Mouse (Mus musculus) embryonic facial prominence, embryonic 14.5 days (tissue): ENCODE results near the gene Nab2. TPM values are rescaled to one million over a fixed set of nuclear protein-coding genes. Genes with fewer than 3 reads are reported as not detected.

Experiments used
- ATAC-seq: fragments of 200-750 bp; cut with Nextera tagmentation; 2 replicates; pipeline ENCODE4 v1.8.0; 2017; ENCODE audit warnings: low read depth, moderate number of reproducible peaks, moderate TSS enrichment
- DNase-seq: peaks from one replicate; pipeline ENCODE4 v3.0.0-alpha.2; 2015; ENCODE audit warnings: low spot score
- H3K27ac ChIP-seq: fragments of 300-500 bp; sonication (generic); replicated peaks from 2 replicates; pipeline ENCODE4 v1.5.1; 2014; ENCODE audit warnings: low read depth, mild to moderate bottlenecking, low read length, moderate library complexity
- H3K27me3 ChIP-seq: fragments of 300-500 bp; sonication (generic); replicated peaks from 2 replicates; pipeline ENCODE4 v1.6.1; 2014; ENCODE audit warnings: low read length; ENCODE audit not compliant: control insufficient read depth, insufficient read depth
- H3K36me3 ChIP-seq: fragments of 300-500 bp; sonication (generic); 2 replicates; pipeline ENCODE4 v1.6.1; 2014; ENCODE audit warnings: low read length, mixed read lengths; ENCODE audit not compliant: control insufficient read depth, insufficient read depth
- H3K4me1 ChIP-seq: fragments of 300-500 bp; sonication (generic); 2 replicates; pipeline ENCODE4 v1.6.1; 2014; ENCODE audit warnings: antibody characterized with exemption, low read length; ENCODE audit not compliant: control insufficient read depth, insufficient read depth
- H3K4me2 ChIP-seq: fragments of 300-500 bp; sonication (generic); 2 replicates; pipeline ENCODE4 v1.6.1; 2014; ENCODE audit warnings: low read depth, mild to moderate bottlenecking, low read length, moderate library complexity, mixed read lengths
- H3K4me3 ChIP-seq: fragments of 300-500 bp; sonication (generic); 2 replicates; pipeline ENCODE4 v1.5.1; 2014; ENCODE audit warnings: low read depth, mild to moderate bottlenecking, low read length
- H3K9ac ChIP-seq: fragments of 300-500 bp; sonication (generic); 2 replicates; pipeline ENCODE4 v1.6.1; 2014; ENCODE audit warnings: low read depth, mild to moderate bottlenecking, low read length, moderate library complexity, mixed read lengths
- H3K9me3 ChIP-seq: fragments of 300-500 bp; sonication (generic); 2 replicates; pipeline ENCODE4 v1.6.1; 2016; ENCODE audit warnings: low read length; ENCODE audit not compliant: control insufficient read depth
- WGBS: fragments of 180-500 bp; shearing (Covaris S2); extraction: QIAGEN DNeasy Blood & Tissue Kit; methylation state at CpG from one replicate; pipeline ENCODE4 v1.1.7; 2014; 5-methylcytosine and 5-hydroxymethylcytosine counted together
- polyA plus RNA-seq: library from polyadenylated mRNA; unstranded; fragments of >200 nt; fragmentation: Nextera tagmentation; extraction: Ambion mirVana; gene quantifications from 2 replicates; pipeline ENCODE4 v1.2.1, GENCODE M21; 2014

The Nab2 gene
- polyA plus RNA-seq, 1 experiment from 2014 or later: 16.1 TPM

DNA sequence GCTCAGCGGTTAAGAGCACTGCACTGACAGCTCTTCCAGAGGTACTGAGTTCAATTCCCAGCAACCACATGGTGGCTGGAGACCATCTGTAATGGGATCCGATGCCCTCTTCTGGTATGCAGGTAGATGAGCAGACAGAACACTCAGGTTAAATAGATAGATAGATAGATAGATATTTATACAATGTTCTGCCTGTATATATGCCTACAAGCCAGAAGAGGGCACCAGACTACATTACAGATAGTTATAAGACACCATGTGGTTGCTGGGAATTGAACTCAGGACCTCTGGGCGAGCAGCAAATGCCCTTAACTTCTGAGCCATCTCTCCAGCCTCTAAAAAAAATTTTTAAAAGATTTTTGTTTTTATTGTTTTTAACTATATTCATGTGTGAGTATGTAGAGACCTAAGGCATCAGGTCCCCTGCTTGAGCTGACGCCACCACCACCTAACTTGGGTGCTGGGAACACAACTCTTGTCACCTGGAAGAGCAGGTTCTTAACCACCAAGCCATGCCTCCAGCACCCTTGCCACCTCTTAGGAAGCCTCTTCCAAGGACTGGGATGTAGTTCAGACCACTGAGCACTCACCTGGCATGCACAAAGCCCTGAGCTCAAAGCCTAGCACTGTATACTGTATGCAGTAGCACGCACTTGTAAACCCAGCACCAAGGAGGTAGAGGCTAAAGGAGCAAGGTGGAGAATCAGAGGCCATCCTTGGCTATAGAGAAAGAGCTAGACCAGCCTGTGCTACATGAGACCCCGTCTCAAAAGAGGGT is 44.7 kb downstream of the Nab2 start:
- WGBS: 96% methylated on average over 6 of the region's 6 CpGs
- no peak overlapping the region for H3K9ac ChIP-seq
- H3K4me3 ChIP-seq: no peak overlapping the region
- no peak overlapping the region for H3K4me2 ChIP-seq
- H3K36me3 ChIP-seq: no peaks in the 10 kb centered on the region
- ATAC-seq (no peak), DNase-seq (no peak)
- H3K4me1 ChIP-seq: peaks cover 8% of the 10 kb centered on the region
- H3K27ac ChIP-seq: no peak overlapping the region
- peaks cover 10% of the 10 kb centered on the region for H3K9me3 ChIP-seq
- H3K27me3 ChIP-seq: no peaks in the 10 kb centered on the region

DNA sequence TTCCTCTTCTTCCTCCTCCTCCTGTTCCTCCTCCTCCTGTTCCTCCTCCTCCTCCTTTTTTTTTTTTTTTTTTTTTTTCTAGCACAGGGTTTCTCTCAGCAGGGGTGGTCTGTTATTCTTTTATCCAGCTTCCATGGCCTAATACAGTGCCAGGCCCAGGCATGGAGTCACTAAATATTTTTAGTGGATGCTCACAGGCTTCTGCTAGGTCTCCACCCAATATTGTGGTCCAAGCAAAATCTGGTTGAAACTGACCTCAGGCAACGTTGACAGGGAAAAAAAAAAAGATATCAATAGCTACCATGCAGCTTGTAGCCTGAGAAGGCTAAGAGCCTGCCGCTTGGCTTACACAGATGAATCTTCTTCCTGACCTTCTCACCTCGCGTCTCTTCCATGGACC is 45.7 kb downstream of the Nab2 start:
- Histone ChIP-seq H3K9ac (no peak overlapping the region), H3K4me3 (0 out of 2 replicates have a peak overlapping the region, but pooled peaks have one; percentile 71), H3K27me3 (no peaks in the 10 kb centered on the region), H3K4me2 (peak overlapping the region; percentile 85; the same call in 1 of the 2 replicates), H3K27ac (no peak overlapping the region), H3K36me3 (no peaks in the 10 kb centered on the region), H3K4me1 (peaks cover 18% of the 10 kb centered on the region), H3K9me3 (peaks cover 10% of the 10 kb centered on the region)
- WGBS: 62% methylated on average over 4 of the region's 4 CpGs
- ATAC-seq (no peak), DNase-seq (no peak)

GRCm38 (mm10) chr10:127622057-127622392 is 46.3 kb downstream of the Nab2 start:
- H3K27ac ChIP-seq: peak overlapping the region; percentile 96
- H3K4me1 ChIP-seq: peaks cover 24% of the 10 kb centered on the region
- no peaks in the 10 kb centered on the region for H3K27me3 ChIP-seq
- peak overlapping the region; percentile 71 for H3K4me3 ChIP-seq
- peak; percentile 10; the same call in 1 of the 2 replicates for ATAC-seq
- WGBS: 0% methylated on average over 13 of the region's 13 CpGs
- H3K36me3 ChIP-seq: no peaks in the 10 kb centered on the region
- DNase-seq: peak; percentile 47
- peak overlapping the region; percentile 83 for H3K9ac ChIP-seq
- H3K9me3 ChIP-seq: peaks cover 10% of the 10 kb centered on the region
- peak overlapping the region; percentile 85 for H3K4me2 ChIP-seq

- peak overlapping the region; percentile 85 for H3K4me2 ChIP-seq
- H3K36me3 ChIP-seq: no peaks in the 10 kb centered on the region
- H3K4me1 ChIP-seq: peaks cover 29% of the 10 kb centered on the region
- peak overlapping the region; percentile 96 for H3K27ac ChIP-seq
- H3K4me3 ChIP-seq: peak overlapping the region; percentile 71
- DNase-seq (peak; percentile 96), ATAC-seq (peak; percentile 92)
- H3K9me3 ChIP-seq: peaks cover 5% of the 10 kb centered on the region
- 0% methylated on average over 21 of the region's 39 CpGs for WGBS
- peak overlapping the region; percentile 83 for H3K9ac ChIP-seq
- no peaks in the 10 kb centered on the region for H3K27me3 ChIP-seq
These were observed 46.9 kb downstream of the Nab2 start for GRCm38 (mm10) chr10:127621191-127622056.

DNA sequence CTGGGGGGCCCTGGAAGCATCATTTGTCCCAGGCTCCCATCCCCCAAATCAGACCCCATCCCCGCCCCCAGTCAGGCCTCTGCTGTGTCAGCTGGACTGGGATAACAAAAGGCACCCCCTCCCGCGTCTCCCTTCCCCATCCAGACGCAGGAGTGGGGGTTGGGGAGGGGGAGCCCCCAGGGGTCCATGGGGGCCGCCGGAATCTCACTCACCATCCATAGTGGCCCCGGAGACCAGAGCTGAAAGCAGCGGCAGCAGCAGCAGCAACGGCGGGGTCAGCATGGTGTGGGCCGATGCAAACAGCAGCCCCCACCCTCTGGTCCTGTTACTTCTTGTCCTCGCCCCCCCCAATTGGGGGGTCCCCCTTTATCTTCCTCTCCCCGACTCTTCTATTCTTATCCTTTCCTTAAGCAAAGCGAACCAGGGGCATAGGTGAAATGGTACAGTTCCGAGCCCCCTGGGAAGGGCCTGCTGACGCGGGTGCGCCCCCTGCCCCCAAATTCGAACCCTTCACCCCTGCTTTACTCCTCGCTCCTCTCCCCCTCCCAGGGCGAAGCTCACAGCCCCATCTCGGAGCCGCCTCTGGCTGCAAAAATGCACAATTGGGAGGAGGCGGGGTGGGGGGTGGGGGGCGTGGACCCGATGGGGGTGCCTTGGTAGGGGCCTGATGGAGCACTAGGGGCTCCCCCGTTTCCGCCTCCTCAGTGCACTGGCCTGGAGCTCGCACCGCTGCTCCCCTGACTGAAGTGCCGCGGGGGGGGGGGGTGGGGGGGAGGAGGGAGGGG is 47.8 kb downstream of the Nab2 start, which contains the start of gene Lrp1:
Gene Lrp1, minus strand, starts transcription at position 743 of the 785 bp plus-strand sequence.
- no peak for DNase-seq
- peaks cover 37% of the 10 kb centered on the region for H3K4me1 ChIP-seq
- peak within 1 kb of the TSS; percentile 85 for H3K4me2 ChIP-seq
- H3K27ac ChIP-seq: peak within 1 kb of the TSS; percentile 96
- peak within 1 kb of the TSS; percentile 83 for H3K9ac ChIP-seq
- H3K9me3 ChIP-seq: no peaks in the 10 kb centered on the region
- WGBS: 0% methylated on average over 15 of the region's 32 CpGs
- H3K27me3 ChIP-seq: no peaks in the 10 kb centered on the region
- peak; percentile 82 for ATAC-seq
- H3K4me3 ChIP-seq: peak within 1 kb of the TSS; percentile 71
- no peaks in the 10 kb centered on the region for H3K36me3 ChIP-seq

DNA sequence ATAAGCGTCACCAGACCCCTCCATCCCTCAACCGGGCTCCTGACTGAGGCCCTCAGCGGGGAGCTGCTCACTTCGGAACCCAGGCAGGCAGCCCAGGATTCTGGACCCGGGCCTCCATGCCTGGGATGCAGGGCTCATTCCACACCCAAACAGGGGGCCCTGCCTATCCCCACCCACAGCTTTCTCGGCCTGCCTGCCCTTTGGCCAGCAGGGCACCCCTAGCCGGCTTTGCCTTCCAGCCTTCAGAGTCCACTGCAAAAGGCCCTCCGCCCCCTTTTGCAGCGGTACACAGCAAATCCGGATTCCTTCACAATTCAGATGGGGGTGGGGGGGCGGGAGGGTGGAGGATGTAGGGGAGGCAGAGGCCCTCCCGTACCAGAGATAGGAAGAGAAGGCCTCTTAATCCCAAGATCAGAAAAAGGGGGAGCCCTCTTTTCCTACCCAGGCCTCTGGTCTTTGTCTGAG is 48.4 kb downstream of the Nab2 start:
- H3K4me2 ChIP-seq: peak overlapping the region; percentile 85
- H3K4me3 ChIP-seq: peak overlapping the region; percentile 71
- ATAC-seq (no peak), DNase-seq (peak; percentile 53)
- peak overlapping the region; percentile 83 for H3K9ac ChIP-seq
- peaks cover 43% of the 10 kb centered on the region for H3K4me1 ChIP-seq
- no peaks in the 10 kb centered on the region for H3K36me3 ChIP-seq
- H3K9me3 ChIP-seq: no peaks in the 10 kb centered on the region
- 0% methylated on average over 12 of the region's 12 CpGs for WGBS
- H3K27me3 ChIP-seq: no peaks in the 10 kb centered on the region
- peak overlapping the region; percentile 91 for H3K27ac ChIP-seq

DNA sequence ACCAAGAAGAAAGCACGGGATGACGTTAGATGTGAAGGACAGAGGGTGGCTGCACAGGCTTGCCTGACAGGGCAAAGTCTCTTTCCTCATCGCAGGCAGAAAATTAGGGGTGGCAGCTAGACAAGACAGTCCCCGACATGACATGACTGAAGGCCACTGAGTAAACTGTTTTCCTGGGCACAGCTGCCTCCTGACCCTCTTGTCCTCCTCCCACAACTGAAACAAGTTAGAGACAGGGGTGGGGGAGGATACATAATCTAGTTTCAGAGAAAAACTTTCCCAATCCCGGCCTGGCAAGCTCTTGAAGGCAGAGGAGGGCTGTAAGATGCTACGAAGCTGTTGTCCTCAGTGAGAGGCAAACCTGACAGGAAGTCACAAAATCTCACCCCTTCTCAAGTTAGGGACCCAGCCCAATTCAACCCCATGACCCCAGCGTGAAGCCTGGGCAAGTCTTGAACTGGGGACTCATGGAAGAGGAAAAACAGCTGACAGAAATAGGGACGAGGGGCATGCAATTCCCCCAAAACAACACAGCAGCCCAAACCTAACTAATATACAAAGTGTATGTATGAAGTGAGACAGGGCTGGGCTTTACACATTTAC is 49.1 kb downstream of the Nab2 start:
- Histone ChIP-seq H3K36me3 (no peaks in the 10 kb centered on the region), H3K9me3 (no peaks in the 10 kb centered on the region), H3K4me2 (peak overlapping the region; percentile 85), H3K9ac (peak overlapping the region; percentile 83), H3K4me1 (peaks cover 48% of the 10 kb centered on the region), H3K4me3 (peak overlapping the region; percentile 71), H3K27ac (peak overlapping the region; percentile 91), H3K27me3 (no peaks in the 10 kb centered on the region)
- 13% methylated on average over 8 of the region's 8 CpGs for whole genome bisulfite sequencing
- ATAC-seq: no peak
- DNase-seq: no peak
